Mouse (Mus musculus): ENCODE measurements at regions not wholly inside any gene's neighbourhood (a gene's known extent, or its start where the extent isn't known, plus 50 kb on each side); places are given as distances from the start of the nearest gene placed in this dataset.
"Not testable (repeated sequence)": the region's sequence is repeated elsewhere in the genome, so short reads cannot be mapped to it uniquely, and the experiment has no call there.

GRCm38 (mm10) chr5:64679996-64680625, 123.1 kb upstream of the Klf3 start:
- intact Hi-C loops (cut with DNase I) = loop anchor here (5.0 kb wide), 1 partner anchor 122 kb away; the partner anchor contains the start of gene Klf3
- DNase-seq = peak in 1 of 2 experiments; percentile 52

- intact Hi-C loops (cut with DNase I) = loop anchor here (5.0 kb wide), 1 partner anchor 121 kb away; the partner anchor contains the start of gene Klf3
- DNase-seq = no peak
These were observed 122.0 kb upstream of the Klf3 start for GRCm38 (mm10) chr5:64681161-64681560.

- peak in 1 of 2 experiments; percentile 31 for DNase-seq
- intact Hi-C loops (cut with DNase I) = loop anchor here (2.0 to 5.0 kb wide), 2 partner anchors 18 to 120 kb away; partner anchors contain the start of gene Klf3
These were observed 120.8 kb upstream of the Klf3 start for GRCm38 (mm10) chr5:64682326-64682845.

- intact Hi-C loops (cut with DNase I) = loop anchor here (2.0 to 5.0 kb wide), 2 partner anchors 17 to 119 kb away; partner anchors contain the start of gene Klf3
- no peak for DNase-seq
These were observed 119.8 kb upstream of the Klf3 start for GRCm38 (mm10) chr5:64683419-64683818.

GRCm38 (mm10) chr5:64684275-64684674, 118.9 kb upstream of the Klf3 start:
- intact Hi-C loops (cut with DNase I) = loop anchor here (5.0 kb wide), 1 partner anchor 118 kb away; the partner anchor contains the start of gene Klf3
- no peak for DNase-seq

GRCm38 (mm10) chr5:64690148-64690547, 113.0 kb upstream of the Klf3 start:
- intact Hi-C loops (cut with DNase I) = no loop called here
- DNase-seq = no peak

- intact Hi-C loops (cut with DNase I) = no loop called here
- no peak for DNase-seq
These were observed 111.6 kb upstream of the Klf3 start for GRCm38 (mm10) chr5:64691406-64692100.

GRCm38 (mm10) chr5:64692335-64692734, 110.9 kb upstream of the Klf3 start:
- intact Hi-C loops (cut with DNase I) = no loop called here
- no peak for DNase-seq

GRCm38 (mm10) chr5:64693616-64694015, 109.6 kb upstream of the Klf3 start:
- no peak for DNase-seq
- intact Hi-C loops (cut with DNase I) = no loop called here

- intact Hi-C loops (cut with DNase I) = no loop called here
- no peak for DNase-seq
These were observed 108.6 kb upstream of the Klf3 start for GRCm38 (mm10) chr5:64694606-64695005.

GRCm38 (mm10) chr5:64696099-64696498, 107.1 kb upstream of the Klf3 start:
- DNase-seq = no peak
- intact Hi-C loops (cut with DNase I) = no loop called here

GRCm38 (mm10) chr5:64697466-64697865, 105.7 kb upstream of the Klf3 start:
- no peak for DNase-seq
- intact Hi-C loops (cut with DNase I) = no loop called here

GRCm38 (mm10) chr5:64698458-64699116, 104.6 kb upstream of the Klf3 start:
- intact Hi-C loops (cut with DNase I) = no loop called here
- no peak for DNase-seq

- no peak for DNase-seq
- intact Hi-C loops (cut with DNase I) = loop anchor here (2.0 to 5.0 kb wide), 3 partner anchors 17 to 193 kb away; no protein-coding TSS in a partner anchor
These were observed 103.2 kb upstream of the Klf3 start for GRCm38 (mm10) chr5:64700030-64700429.

- intact Hi-C loops (cut with DNase I) = loop anchor here (2.0 to 5.0 kb wide), 3 partner anchors 18 to 194 kb away; no protein-coding TSS in a partner anchor
- DNase-seq = no peak
These were observed 101.9 kb upstream of the Klf3 start for GRCm38 (mm10) chr5:64701219-64701779.

- intact Hi-C loops (cut with DNase I) = loop anchor here (2.0 to 5.0 kb wide), 4 partner anchors 19 to 195 kb away; no protein-coding TSS in a partner anchor
- peak; percentile 71 to 79 for DNase-seq
These were observed 101.4 kb upstream of the Klf3 start for GRCm38 (mm10) chr5:64701780-64702231.

GRCm38 (mm10) chr5:64702404-64702803, 100.8 kb upstream of the Klf3 start:
- DNase-seq = not testable (repeated sequence)
- intact Hi-C loops (cut with DNase I) = loop anchor here (2.0 to 5.0 kb wide), 3 partner anchors 105 to 195 kb away; no protein-coding TSS in a partner anchor

- intact Hi-C loops (cut with DNase I) = loop anchor here (1.0 to 5.0 kb wide), 4 partner anchors 100 to 196 kb away; partner anchors contain the start of gene Klf3
- DNase-seq = peak; percentile 38 to 47
These were observed 99.9 kb upstream of the Klf3 start for GRCm38 (mm10) chr5:64703091-64703872.

GRCm38 (mm10) chr5:64704144-64704543, 99.0 kb upstream of the Klf3 start:
- peak; percentile 64 to 67 for DNase-seq
- intact Hi-C loops (cut with DNase I) = loop anchor here (5.0 kb wide), 2 partner anchors 107 to 197 kb away; no protein-coding TSS in a partner anchor
